Mouse (Mus musculus): Measurements from ENCODE around the gene Rsrc1. TPM values are rescaled to one million over a fixed set of nuclear protein-coding genes. Genes with fewer than 3 reads are reported as not detected.
A peak's percentile ranks its signal among the peaks of the same experiment; 100 is the strongest.
"Not testable (repeated sequence)": the region's sequence is repeated elsewhere in the genome, so short reads cannot be mapped to it uniquely, and the experiment has no call there.

Rsrc1 gene
- total RNA-seq, 2 experiments from 2014 or later, result 28.7 to 31.2 TPM

- peak; percentile 24 to 50 for DNase-seq (ENCODE audit: low spot score in 2 of 2)
Observed at GRCm38 (mm10) chr3:66982181-66982911, 1.2 kb downstream of the Rsrc1 start.

- DNase-seq (ENCODE audit: low spot score in 2 of 2), result no peak
Observed at GRCm38 (mm10) chr3:66983481-66983880, 2.3 kb downstream of the Rsrc1 start.

DNA sequence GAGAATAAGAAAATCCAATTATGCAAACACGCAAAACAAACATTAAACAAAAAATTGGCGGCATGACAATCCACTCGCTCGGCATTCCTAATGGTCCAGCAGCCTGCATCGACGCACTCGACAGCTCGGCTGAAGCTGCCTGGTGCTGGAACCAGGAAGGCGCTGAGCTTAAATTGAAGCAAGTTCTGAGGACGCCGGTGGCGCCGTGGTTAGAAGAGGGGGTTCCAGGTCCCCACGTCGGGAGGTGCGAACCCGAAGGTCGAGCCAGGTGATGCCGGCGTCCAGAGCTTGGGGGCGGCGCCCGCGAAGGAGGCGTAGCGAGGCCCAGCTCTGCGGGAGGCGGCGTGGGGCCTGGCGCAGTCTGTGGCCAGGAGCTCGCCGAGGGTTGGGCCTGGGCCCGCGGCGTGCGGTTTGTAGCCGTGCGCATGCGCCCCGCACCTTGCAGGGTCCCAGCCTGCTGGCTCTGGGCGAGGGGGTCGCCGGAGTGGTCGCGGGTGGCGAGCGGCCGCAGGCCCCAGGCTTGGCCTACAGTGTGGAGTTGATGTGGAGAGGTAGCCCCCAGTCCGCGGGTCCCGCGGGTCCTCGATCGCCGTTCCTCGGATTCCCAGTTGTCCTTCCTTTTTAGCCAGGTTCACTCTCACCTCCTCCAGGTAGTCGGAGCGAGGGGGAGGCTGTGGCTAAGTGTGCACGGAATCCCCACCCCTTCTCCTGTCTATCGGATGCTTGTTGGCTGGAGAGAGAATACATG, 4.5 kb downstream of the Rsrc1 start:
- peak; percentile 40 to 81 for DNase-seq (ENCODE audit: low spot score in 2 of 2)

DNA sequence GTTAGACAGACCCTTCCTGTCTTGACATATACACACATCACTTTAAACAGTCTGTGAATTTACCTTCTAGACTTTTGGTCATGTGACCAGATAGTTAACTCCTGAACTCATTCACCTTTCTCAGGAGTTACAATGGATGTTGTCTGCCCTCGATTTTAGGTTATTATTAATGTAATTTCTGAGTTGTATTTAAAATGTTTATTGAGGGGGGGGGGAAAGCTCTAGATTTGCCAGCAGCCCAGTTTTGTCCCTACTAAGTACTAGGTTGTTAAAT, 5.0 kb downstream of the Rsrc1 start:
- no peak for DNase-seq (ENCODE audit: low spot score in 2 of 2)

GRCm38 (mm10) chr3:66996820-66997219, 15.6 kb downstream of the Rsrc1 start:
- DNase-seq (ENCODE audit: low spot score in 2 of 2), result no peak

DNA sequence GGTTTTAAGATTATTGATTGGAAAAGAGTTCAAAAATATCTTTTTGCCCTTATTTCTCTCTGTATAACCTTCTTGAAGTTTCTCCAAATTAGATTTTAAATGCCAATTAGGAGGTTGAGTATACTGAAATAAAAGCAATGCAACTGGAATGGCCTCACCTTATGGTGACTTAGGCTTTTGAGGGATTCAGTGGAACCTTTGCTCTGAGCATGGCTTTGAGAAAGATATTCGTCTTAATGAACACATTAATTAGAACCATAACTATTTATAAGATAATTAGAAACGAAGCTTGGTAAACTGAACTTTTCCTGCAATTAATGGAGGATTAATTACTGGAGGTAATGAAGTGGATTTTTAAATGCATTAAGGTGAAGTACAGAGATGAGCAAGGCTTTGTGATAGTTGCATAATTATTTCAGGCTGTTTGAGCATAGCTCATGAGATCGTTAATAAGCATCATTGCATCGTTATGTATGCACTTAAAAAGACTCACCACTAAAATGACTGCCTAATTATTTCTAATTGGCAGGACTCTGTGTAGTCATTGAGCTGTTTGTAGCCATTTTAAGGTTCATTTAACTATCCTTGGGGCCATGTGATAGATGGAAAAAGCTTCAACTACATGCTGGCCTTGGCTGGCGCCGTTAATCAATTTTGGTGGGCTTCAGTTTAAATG, 55.3 kb downstream of the Rsrc1 start:
- no peak for DNase-seq (ENCODE audit: low spot score in 2 of 2)

DNA sequence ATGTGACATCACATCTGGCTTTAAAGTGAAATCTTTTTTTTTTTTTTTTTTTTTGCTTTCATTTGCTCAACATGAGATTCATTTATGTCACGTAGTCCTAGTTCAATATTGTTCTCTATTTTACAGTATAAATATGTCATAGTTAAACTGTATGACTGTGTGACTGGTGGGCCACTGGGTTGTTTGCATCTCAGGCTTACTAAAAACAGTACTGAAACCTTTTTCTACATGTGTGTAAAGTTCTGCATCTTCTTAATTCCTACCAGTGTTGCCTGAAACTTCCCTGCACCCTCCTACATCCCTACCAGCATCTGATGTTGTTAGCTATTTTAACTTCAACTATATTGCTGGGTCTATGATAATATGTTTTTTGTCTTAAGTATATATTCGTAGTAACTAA, 78.6 kb downstream of the Rsrc1 start:
- no peak for DNase-seq (ENCODE audit: low spot score in 2 of 2)

- no peak for DNase-seq (ENCODE audit: low spot score in 2 of 2)
Observed at GRCm38 (mm10) chr3:67070575-67071488, 89.6 kb downstream of the Rsrc1 start.

- DNase-seq (ENCODE audit: low spot score in 2 of 2), result not testable (repeated sequence)
Observed at GRCm38 (mm10) chr3:67073653-67074052, 92.5 kb downstream of the Rsrc1 start.

DNA sequence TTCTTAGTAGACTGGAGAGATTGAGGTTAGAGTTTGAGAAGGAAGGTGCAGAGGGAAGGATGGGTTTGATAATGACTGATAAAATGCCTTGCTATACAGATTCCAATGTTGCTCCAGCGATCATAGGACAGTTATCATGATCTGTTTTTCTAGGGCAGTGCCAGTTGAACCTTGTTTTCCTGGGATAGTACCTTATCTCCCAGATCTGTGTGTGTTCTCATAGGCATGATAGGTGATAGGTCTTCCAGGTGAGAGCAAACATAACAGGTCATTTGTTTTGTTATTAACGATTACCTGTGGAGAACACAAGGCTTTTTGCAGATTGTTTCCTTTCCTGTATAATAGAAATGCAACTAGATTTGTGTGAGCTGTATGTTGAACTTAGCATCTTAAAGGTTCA, 94.3 kb downstream of the Rsrc1 start:
- no peak for DNase-seq (ENCODE audit: low spot score in 2 of 2)

DNA sequence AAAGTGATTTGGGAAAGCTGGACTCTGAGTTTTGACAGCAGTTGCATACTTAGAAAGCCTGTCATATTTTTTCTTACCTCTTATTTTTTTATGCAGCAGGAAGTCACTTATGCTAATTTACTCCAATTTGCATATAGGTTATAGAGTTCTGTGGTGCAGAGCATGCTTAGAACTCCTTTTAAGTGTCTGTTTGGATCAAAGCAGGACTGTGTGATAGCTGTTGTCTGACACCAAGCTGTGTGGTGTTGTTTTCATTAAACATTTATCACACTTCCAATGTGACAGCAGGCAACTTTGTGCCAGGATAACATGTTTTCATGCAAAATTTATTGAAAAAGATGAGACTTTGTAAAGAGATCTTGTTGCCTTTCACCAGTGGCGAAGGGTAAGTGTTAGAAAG, 103.6 kb downstream of the Rsrc1 start:
- no peak for DNase-seq (ENCODE audit: low spot score in 2 of 2)

DNA sequence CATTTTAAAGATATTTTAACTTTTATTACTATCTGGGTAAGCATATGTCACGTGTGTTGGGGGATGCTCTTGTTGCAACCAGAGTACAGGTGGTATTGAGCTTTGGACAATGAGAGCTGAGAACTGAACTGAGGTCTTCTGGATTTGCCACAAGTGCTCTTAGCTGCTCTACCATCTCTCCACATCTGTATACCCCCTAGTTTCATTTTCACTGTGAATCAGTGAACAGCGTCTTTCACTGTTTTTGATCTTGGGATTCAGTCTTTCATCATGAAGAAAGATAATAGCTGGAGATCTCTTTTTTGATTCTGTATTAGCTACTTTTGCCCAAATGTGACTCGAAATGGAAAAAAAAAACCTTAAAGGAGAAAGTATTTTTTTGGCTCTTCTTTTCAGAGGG, 127.2 kb downstream of the Rsrc1 start:
- DNase-seq (ENCODE audit: low spot score in 2 of 2), result no peak

DNA sequence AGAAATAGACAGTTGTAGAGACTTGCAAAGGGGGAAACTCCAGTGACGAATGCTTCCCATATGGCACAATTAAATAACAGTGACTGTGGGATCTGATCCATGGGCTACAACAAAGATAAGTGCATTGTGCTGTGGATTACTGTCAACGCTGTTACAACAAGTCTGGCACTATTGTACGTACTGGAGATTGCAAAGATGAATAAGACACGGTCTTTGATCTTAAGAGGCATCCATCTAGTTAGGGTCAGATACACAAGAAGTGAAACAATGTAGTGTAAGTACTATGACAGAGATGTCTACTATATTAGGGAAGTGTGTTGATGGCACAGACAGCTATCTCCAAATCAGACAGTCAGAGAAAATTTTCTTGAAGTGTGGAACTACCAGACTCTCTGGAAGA, 135.1 kb downstream of the Rsrc1 start:
- DNase-seq (ENCODE audit: low spot score in 2 of 2), result no peak

DNA sequence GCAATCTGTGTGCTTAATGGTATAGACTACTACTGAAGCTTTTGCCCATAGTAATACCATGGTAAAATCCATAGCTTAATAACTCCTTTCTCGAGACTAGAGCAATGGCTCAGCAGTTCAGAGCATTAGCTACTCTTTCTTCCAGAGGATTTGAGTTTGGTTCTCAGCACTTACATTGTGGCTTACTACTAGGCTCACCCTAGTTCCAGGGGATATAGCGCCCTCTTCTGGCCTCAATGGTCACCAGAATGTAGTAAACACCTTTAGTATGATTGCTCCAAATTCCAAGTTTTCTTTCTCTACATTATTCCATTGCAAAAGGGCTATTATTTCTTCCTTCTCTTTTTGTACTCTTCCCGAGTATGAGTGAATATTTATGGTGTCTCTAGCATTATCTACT, 151.3 kb downstream of the Rsrc1 start:
- no peak for DNase-seq (ENCODE audit: low spot score in 2 of 2)

DNA sequence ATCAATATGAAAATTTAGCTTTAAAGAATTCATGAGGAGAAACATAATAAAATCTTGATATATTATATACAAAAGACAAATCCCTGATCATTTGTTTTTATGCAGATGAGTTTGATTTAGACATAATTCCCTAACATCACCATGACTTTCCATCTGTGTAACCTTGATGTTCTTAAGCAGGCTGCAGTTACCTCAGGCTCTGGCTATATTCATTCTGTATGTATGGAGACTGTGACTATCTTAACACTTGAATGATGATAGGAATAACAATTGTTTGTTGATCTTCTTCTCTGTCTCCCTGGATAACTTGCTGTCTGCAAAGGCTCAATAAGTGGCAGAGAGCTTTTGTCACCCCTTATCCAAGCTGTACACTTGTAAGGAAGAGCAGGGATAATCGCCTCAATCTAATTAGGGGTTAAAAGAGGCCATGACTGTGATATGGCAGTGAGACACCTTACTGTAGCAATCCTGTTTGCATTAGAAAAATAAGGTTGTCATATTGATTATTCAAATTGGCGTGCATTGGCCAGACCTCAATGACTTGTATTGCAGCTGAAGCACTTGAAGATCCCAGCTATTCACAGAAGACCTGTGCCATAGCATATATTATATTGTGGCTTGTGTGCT, 154.7 kb downstream of the Rsrc1 start:
- DNase-seq (ENCODE audit: low spot score in 2 of 2), result no peak

DNA sequence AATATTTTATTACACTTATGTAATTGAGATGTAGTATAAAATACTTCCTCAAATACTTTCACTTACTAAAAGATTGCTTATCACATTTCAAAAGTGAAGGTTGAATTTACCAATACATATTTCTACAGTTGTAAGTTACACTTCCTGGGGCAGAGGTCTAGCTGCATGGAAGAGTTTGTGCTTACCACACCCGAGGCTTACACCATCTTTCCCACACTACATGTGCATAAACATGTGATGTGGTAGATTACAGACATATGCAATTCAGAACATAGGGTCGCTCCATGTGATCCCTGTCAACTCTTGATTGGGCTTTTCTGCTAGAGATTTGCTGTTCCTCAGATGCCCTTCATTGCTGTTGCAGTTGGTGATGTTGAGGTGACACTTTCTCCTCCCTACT, 163.8 kb downstream of the Rsrc1 start:
- no peak for DNase-seq (ENCODE audit: low spot score in 2 of 2)

DNA sequence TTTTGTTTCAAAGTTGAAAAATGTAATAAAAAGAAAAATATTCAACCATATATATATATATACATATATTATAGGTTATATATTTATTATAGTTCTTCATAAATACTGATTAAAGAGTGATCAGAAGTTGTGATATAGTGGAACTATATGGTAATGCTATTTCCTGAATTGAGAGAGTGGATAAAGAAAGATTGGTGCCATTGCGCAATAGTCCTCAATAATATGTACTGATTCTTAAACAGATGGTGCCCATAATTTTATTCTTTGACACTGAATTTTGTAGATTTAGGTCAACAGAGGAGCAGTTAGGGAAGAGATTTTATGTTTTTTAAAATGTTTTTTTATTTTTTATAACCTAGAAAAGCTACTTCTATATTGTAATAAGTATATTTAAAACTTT, 165.1 kb downstream of the Rsrc1 start:
- no peak for DNase-seq (ENCODE audit: low spot score in 2 of 2)

- no peak for DNase-seq (ENCODE audit: low spot score in 2 of 2)
Observed at GRCm38 (mm10) chr3:67147246-67147645, 166.1 kb downstream of the Rsrc1 start.

DNA sequence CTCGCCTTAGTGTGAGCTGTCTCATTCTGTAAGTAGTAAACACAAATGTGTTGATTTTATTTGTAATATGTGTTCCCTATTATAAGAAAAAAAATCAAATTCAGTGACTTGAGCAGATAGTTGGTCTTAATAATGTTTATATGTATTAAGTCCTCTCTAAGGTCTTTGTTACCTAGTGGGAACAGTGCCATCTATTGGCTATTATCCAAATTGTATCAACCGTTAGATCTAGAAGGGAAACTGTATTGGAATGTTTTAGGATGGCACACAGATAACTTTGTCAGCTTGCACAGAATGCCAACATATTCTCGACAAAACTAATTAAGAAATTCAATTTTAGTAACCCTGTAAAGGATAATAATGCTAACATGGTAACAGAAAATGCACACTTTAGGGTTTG, 216.0 kb downstream of the Rsrc1 start:
- no peak for DNase-seq (ENCODE audit: low spot score in 2 of 2)

DNA sequence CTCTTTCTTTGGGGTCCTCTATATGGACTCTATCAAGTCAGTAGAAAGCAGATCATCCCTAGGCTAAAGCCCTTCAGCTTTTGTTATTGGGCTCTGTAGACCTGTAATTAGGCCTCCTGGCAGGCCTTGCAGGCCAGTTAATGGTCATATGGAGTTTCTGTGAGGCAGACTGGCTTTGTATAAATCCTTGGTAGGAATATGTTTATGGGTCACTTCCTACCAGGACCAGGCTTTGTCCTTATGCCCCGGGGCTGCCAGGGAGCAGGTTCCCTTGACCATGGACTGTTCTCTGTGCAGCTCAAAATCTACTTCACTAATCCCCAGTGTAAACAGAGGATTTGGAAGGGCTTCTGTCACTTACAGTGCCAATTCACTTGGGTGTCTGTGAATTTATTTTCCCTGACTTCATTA, 231.9 kb downstream of the Rsrc1 start:
- DNase-seq (ENCODE audit: low spot score in 2 of 2), result no peak

Measured in gastrocnemius, postnatal 4 days (tissue).